Mouse (Mus musculus) heart, embryonic 10.5 days (tissue): ENCODE measurements at regions not wholly inside any gene's neighbourhood (a gene's known extent, or its start where the extent isn't known, plus 50 kb on each side); places are given as distances from the start of the nearest gene placed in this dataset.

ENCODE experiments used
- DNase-seq: peaks from one replicate; pipeline ENCODE4 v3.0.0-alpha.2; 2017; ENCODE audit warnings: low spot score
- H3K27ac ChIP-seq: fragments of 300-500 bp; sonication (generic); 2 replicates; pipeline ENCODE4 v1.5.1; 2016; ENCODE audit warnings: mild to moderate bottlenecking
- H3K27me3 ChIP-seq: fragments of 300-500 bp; sonication (generic); 2 replicates; pipeline ENCODE4 v1.6.1; 2016; ENCODE audit warnings: mild to moderate bottlenecking; ENCODE audit not compliant: poor library complexity, insufficient read depth, severe bottlenecking
- H3K36me3 ChIP-seq: fragments of 300-500 bp; sonication (generic); 2 replicates; pipeline ENCODE4 v1.6.1; 2016; ENCODE audit warnings: mild to moderate bottlenecking, moderate library complexity
- H3K4me1 ChIP-seq: fragments of 300-500 bp; sonication (generic); 2 replicates; pipeline ENCODE4 v1.6.1; 2016; ENCODE audit warnings: mild to moderate bottlenecking
- H3K4me3 ChIP-seq: fragments of 300-500 bp; sonication (generic); 2 replicates; pipeline ENCODE4 v1.5.1; 2016; ENCODE audit warnings: mild to moderate bottlenecking, moderate library complexity
- H3K9me3 ChIP-seq: fragments of 300-500 bp; sonication (generic); 2 replicates; pipeline ENCODE4 v1.6.1; 2016; ENCODE audit warnings: mild to moderate bottlenecking, moderate library complexity
- WGBS: fragments of 180-500 bp; shearing (Covaris S2); methylation state at CpG from one replicate; pipeline ENCODE4 v1.1.7; 2016; 5-methylcytosine and 5-hydroxymethylcytosine counted together

DNA sequence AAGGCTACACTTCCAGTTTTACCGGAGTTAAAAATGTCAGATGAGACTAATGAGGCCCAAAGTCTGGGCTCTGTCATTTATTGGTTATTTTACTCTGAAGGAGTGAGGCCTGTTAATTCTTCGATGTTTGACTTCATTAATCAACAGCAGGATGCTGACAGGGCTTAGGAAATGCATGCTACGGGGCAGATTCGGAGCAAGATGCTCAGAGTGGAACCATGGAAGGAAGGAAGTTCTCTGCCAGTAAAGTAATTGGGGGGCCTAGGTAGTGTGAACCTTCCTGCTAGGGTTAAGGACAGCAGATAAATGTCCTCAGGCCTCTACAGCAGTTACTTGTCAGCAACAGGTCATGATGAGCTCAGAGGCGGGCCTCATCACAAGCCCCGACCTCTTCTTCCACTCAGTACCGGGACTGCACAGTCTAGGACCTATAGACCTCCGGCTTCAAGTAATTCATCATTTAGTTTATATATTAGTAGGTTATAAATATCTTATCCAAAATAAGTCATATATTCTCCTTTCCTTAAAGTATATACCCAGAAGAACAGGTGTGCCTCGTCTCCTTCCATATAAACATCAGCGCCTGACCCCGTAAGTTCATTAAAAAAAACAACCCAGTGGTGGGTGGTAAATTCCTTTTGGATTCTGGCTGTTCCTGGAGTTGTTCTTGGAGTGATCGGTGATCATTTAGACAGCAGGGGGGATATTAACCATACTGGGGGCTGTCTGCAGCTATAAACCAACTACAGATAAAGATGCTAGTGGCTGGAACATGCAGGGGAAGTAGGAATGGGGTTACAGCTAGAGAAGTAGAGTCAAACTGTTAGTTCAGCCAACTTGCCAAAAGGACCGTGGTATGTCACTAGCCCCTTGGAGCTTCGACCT is 124.9 kb upstream of the Egflam start:
- H3K4me3 ChIP-seq, result no peak overlapping the region
- no peaks in the 10 kb centered on the region for H3K27me3 ChIP-seq
- no peak for DNase-seq
- H3K9me3 ChIP-seq, result no peaks in the 10 kb centered on the region
- no peaks in the 10 kb centered on the region for H3K36me3 ChIP-seq
- H3K4me1 ChIP-seq, result no peaks in the 10 kb centered on the region
- no peak overlapping the region for H3K27ac ChIP-seq
- WGBS, result 73% methylated on average over 14 of the region's 14 CpGs

DNA sequence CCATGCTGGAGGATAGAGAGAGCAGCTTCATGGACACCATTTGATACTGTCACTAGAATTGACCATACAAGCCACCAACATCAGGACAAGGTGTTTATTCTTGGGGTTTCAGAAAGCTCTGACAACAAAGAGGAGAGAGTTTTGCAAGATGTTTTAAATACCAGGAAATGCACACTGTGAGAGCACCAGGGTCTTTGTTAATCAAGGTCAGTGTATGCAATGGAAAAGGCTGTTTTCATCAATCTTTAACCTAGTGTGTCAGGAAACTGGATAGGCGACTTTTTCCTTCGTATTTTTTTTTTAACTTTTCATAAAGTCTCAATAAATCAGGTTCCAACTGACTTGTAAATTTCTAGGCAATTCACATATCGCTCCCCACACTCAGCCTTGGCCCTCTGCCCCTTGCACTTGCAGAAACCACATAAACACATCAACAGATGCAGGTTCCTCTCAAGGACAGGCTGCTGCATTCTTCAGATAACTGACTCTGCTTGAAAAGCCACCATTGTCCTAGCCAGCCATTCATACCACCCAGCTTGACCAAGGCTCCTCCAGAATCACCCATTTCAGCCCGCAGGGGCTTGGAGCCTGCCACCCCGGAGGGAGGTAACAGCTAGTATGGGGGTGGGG is 132.9 kb upstream of the Egflam start:
- WGBS, result 18% methylated on average over 5 of the region's 5 CpGs
- no peaks in the 10 kb centered on the region for H3K36me3 ChIP-seq
- DNase-seq, result no peak
- H3K27me3 ChIP-seq, result no peaks in the 10 kb centered on the region
- peaks cover 12% of the 10 kb centered on the region for H3K4me1 ChIP-seq
- H3K9me3 ChIP-seq, result no peaks in the 10 kb centered on the region
- no peak overlapping the region for H3K4me3 ChIP-seq
- H3K27ac ChIP-seq, result no peak overlapping the region; the same call in 1 of the 2 replicates

DNA sequence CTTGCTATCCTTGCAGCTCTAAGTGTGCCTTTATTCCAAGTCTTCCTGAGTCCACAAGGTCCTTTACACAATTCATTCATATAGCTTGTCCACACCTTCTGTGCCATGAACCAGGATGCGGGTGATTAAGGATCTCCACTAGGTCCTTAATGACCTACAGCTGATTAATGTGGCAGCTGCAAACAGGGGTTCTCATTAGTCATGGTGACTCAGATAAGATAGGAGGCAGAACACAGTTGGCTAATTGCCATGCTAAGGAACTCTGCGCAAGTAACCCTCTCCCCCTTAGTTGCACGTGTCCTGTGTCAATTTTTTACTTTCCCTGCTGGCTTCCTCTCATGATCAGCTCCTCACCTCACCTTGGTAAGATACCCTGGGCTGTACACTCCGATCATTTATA is 139.7 kb upstream of the Egflam start:
- Histone ChIP-seq H3K27ac (no peak overlapping the region), H3K27me3 (no peaks in the 10 kb centered on the region), H3K4me3 (no peak overlapping the region), H3K36me3 (no peaks in the 10 kb centered on the region), H3K9me3 (no peaks in the 10 kb centered on the region), H3K4me1 (no peaks in the 10 kb centered on the region)
- DNase-seq, result no peak
- 46% methylated on average over 4 of the region's 4 CpGs for WGBS

DNA sequence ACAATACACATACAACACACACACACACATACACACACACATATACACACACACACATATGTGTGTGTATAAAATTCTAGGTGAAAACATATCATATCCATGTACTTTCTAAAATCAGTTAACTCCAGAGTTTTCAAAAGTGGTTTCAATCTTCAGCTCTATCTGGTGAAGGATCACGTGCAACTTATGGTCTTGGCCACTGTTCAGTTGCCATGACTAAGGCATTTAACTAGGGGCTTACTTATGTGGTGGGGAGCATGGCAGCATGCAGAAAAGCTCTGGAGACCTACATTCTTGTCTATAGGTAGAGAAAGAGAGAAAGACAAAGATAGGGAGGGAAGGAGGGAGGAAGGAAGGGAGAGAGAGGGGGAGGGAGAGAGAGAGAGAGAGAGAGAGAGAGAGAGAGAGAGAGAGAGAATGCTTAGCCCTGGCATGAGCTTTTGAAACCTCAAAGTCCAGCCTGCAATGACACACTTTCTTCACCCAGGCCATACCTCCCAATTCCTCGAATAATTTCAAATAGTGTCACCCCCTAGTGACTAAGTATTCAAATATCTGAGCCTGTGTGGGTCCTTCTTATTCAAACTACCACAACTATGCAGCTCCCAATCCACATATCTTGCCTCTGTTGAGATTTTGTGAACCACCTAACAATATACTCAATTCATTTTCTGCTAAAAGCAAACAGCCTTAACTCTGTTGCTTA is 155.1 kb upstream of the Egflam start:
- WGBS, result 79% methylated on average over 2 of the region's 2 CpGs
- no peak for DNase-seq
- no peak overlapping the region for H3K4me3 ChIP-seq
- no peaks in the 10 kb centered on the region for H3K9me3 ChIP-seq
- no peaks in the 10 kb centered on the region for H3K27me3 ChIP-seq
- no peaks in the 10 kb centered on the region for H3K4me1 ChIP-seq
- no peak overlapping the region for H3K27ac ChIP-seq
- no peaks in the 10 kb centered on the region for H3K36me3 ChIP-seq

DNA sequence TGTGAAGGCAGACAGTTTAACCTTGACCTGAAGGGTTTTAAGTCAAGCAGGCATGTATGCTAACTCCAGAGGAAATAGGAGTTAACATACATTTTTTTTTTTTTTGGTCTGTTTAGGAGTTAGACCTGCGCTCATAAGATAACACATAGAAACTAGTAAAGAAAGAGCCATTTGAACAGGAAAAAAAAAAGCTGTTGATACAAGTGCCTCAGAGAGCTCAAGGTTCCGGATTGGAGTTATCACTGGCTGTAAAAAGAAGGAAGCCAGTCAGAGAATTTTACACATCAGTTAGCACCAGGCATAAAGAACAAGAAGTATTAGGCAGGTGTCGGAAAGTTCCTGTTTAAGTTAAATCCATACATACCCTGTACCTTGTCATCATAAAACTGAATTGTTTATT is 156.2 kb upstream of the Egflam start:
- H3K4me1 ChIP-seq, result no peaks in the 10 kb centered on the region
- no peaks in the 10 kb centered on the region for H3K27me3 ChIP-seq
- H3K9me3 ChIP-seq, result no peaks in the 10 kb centered on the region
- 65% methylated on average over 3 of the region's 3 CpGs for WGBS
- DNase-seq, result no peak
- H3K36me3 ChIP-seq, result no peaks in the 10 kb centered on the region
- no peak overlapping the region for H3K4me3 ChIP-seq
- no peak overlapping the region for H3K27ac ChIP-seq

DNA sequence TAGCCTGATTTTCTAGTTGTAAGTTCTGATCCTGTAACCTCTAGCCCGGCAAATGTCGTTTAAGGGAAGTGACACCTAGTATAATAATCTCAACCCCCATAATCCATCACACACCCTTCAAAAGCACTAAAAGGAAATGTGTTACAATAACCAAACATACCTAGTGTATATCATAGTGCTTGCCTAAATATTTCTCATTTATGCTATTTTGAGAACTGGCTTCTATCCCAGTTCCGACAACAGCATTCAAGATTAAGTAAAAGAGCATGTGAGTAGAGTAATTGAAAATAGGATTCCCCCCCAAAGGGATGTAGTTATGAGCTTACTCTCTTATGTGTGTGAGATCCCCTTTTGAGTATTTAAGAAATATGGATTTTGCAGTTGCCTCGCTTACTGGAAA is 165.1 kb upstream of the Egflam start:
- DNase-seq, result no peak

DNA sequence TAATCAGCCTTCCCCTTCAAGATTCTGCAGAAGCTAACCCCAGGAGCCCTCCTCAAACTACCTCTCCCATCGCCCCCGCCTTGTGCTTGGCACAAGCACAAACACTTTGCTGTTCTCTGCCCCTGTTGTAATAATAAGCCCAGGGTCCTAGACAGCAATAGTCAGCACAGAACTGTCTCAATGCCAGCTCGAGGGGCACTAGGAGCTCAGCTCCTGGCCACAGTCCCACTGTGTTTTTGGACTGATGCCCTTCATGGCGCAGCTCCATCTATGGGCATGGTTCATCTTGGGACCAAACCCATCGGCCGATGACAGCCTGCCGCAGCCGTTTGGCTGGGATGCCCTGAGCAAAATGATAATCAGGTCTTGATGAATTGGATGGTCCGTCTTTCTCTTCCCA is 165.5 kb upstream of the Egflam start:
- no peaks in the 10 kb centered on the region for H3K36me3 ChIP-seq
- H3K4me1 ChIP-seq, result no peaks in the 10 kb centered on the region
- DNase-seq, result no peak
- H3K27ac ChIP-seq, result no peak overlapping the region
- no peak overlapping the region for H3K4me3 ChIP-seq
- no peaks in the 10 kb centered on the region for H3K9me3 ChIP-seq
- 87% methylated on average over 9 of the region's 9 CpGs for whole genome bisulfite sequencing
- H3K27me3 ChIP-seq, result no peaks in the 10 kb centered on the region

More for the DNA sequence above, 165.1 kb upstream of the Egflam start:
- no peak overlapping the region for H3K27ac ChIP-seq
- H3K4me1 ChIP-seq, result no peaks in the 10 kb centered on the region
- H3K4me3 ChIP-seq, result no peak overlapping the region
- H3K9me3 ChIP-seq, result no peaks in the 10 kb centered on the region
- 86% methylated on average over 4 of the region's 4 CpGs for WGBS
- H3K36me3 ChIP-seq, result no peaks in the 10 kb centered on the region
- no peaks in the 10 kb centered on the region for H3K27me3 ChIP-seq

DNA sequence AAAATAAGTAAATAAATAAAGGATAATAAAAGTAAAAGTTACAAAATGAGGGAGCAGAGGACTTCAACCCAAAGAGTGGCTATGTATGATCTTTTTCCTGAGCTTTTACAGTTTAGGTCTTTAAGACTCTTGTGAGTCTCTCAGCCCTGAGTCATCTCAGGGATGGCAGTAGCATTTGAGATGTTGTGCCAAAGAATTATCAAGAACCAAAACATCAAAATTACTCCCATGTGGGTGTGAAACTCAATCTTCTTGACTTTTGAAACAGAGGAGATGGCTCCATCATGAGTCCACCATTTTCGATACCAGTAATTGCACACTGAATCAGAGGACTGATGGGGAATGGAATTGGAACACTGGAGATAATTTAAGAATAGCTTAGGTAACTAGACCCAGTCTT is 174.0 kb upstream of the Egflam start:
- H3K36me3 ChIP-seq, result no peaks in the 10 kb centered on the region
- H3K4me1 ChIP-seq, result no peaks in the 10 kb centered on the region
- H3K27ac ChIP-seq, result no peak overlapping the region
- no peak for DNase-seq
- H3K27me3 ChIP-seq, result no peaks in the 10 kb centered on the region
- WGBS, result 87% methylated on average over 1 of the region's 1 CpGs
- no peak overlapping the region for H3K4me3 ChIP-seq
- no peaks in the 10 kb centered on the region for H3K9me3 ChIP-seq

DNA sequence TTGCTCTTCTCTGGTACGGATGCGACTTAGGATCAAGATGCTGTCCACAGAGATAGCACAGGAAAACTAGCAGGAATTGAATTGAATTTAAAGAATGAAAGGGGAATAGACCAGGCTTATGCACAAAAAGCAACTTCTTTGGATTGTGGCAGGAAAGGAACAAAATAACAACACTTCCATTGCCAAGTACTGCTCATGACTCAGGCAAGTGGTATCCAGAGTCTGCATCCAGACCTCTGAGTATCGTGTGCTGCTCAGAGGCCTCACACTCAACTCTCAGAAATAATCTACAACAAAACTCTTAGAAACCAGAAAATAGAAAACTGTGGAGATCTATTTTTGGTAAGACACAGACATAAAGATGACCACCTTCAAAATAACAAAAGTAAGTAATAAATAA is 176.1 kb upstream of the Egflam start:
- Histone ChIP-seq H3K36me3 (no peaks in the 10 kb centered on the region), H3K9me3 (no peaks in the 10 kb centered on the region), H3K27ac (no peak overlapping the region), H3K4me3 (no peak overlapping the region), H3K4me1 (no peaks in the 10 kb centered on the region), H3K27me3 (no peaks in the 10 kb centered on the region)
- 77% methylated on average over 3 of the region's 3 CpGs for WGBS
- no peak for DNase-seq

DNA sequence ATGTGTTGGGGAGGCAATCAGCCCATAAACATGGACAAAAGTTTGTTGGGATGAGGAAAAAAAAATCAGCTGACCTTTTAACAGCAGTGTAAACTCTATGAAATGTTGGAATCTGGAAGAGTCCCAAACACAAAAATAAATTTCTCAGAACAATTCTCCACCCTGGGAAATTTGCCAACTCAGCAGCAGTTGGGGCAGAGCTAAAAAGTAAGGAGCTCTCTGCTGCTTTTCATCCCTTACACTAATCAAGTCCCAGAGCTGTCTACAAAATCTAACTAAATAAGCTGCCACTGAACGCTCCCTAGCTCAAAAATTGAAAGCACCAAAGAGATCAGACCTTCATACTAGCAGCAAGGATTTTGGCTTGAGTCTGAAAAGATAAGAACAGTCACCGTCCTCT is 176.6 kb upstream of the Egflam start:
- DNase-seq, result no peak
- Histone ChIP-seq H3K4me1 (no peaks in the 10 kb centered on the region), H3K9me3 (no peaks in the 10 kb centered on the region), H3K27me3 (no peaks in the 10 kb centered on the region), H3K27ac (no peak overlapping the region), H3K4me3 (no peak overlapping the region), H3K36me3 (no peaks in the 10 kb centered on the region)
- WGBS, result 69% methylated on average over 2 of the region's 2 CpGs

DNA sequence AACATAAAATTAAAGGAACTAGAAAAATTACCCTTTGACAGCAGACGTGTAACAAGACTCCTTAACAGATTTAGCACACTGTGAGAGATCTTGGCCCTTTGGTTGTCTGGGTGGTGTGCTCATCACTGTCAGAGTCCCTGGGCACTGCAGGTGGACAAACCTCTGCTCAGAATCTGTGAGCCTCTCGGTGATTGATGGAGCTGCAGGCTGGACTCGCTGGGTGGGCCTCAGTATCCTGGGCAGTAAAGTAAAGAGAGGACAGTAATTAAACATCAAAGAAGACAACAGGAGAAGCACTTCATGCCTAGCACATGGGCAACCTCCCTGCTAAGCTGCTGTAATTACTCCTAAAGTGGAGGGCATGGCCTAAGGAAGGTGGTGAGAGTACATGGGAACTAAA is 180.2 kb upstream of the Egflam start:
- H3K4me3 ChIP-seq, result no peak overlapping the region
- no peak overlapping the region for H3K27ac ChIP-seq
- H3K36me3 ChIP-seq, result no peaks in the 10 kb centered on the region
- no peaks in the 10 kb centered on the region for H3K27me3 ChIP-seq
- 51% methylated on average over 3 of the region's 3 CpGs for WGBS
- no peaks in the 10 kb centered on the region for H3K4me1 ChIP-seq
- H3K9me3 ChIP-seq, result no peaks in the 10 kb centered on the region
- no peak for DNase-seq

DNA sequence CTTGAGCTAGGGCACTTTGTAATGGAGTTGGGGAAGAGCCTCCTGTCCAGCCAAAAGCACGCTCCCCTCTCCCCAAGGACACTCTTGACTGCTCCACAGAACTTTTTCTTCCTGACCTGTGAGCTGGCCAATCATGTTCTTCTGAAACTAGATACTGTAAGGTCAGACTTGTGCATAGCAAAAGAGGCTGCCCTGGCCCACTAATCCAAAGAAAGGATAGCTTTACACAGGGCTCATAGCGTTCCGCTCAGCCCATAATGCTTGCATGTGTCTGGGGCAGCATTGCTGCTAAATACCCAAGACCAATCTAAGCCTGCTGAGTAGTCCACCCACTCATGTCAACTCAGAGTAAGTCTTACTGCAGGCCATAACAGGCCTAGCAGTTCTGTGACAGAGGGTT is 189.0 kb upstream of the Egflam start:
- 86% methylated on average over 3 of the region's 3 CpGs for WGBS
- Histone ChIP-seq H3K4me1 (no peaks in the 10 kb centered on the region), H3K36me3 (no peaks in the 10 kb centered on the region), H3K9me3 (no peaks in the 10 kb centered on the region), H3K27me3 (no peaks in the 10 kb centered on the region), H3K27ac (no peak overlapping the region), H3K4me3 (no peak overlapping the region)
- no peak for DNase-seq

DNA sequence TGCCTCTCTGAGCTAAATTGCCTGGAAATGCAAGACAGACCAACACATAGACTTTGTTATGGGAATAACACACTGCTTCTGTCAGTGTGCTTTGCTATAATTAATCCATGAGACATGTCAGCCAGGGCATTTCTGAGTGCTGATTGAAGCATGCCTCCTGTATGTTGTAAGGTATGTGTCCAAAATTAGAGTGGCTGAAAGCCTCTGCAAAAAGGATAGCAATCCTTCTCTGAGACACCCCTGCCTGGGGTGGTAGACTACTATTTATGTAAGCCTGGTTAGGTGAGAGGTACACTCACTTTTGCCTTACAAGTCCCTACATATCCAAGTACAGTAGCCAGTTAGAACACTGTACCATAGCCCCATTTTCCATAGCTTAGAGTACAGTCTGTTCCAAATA is 193.3 kb upstream of the Egflam start:
- Histone ChIP-seq H3K9me3 (no peaks in the 10 kb centered on the region), H3K4me1 (no peaks in the 10 kb centered on the region), H3K36me3 (no peaks in the 10 kb centered on the region), H3K27ac (no peak overlapping the region), H3K4me3 (no peak overlapping the region), H3K27me3 (no peaks in the 10 kb centered on the region)
- no peak for DNase-seq
